Mouse (Mus musculus): ENCODE data around the gene Mepce. TPM values are rescaled to one million over a fixed set of nuclear protein-coding genes. Genes with fewer than 3 reads are reported as not detected.
A peak's percentile ranks its signal among the peaks of the same experiment; 100 is the strongest.
"Not testable (repeated sequence)": the region's sequence is repeated elsewhere in the genome, so short reads cannot be mapped to it uniquely, and the experiment has no call there.

Gene Mepce
- polyA plus RNA-seq, 1 experiment from 2014 or later: 64.6 TPM

DNA sequence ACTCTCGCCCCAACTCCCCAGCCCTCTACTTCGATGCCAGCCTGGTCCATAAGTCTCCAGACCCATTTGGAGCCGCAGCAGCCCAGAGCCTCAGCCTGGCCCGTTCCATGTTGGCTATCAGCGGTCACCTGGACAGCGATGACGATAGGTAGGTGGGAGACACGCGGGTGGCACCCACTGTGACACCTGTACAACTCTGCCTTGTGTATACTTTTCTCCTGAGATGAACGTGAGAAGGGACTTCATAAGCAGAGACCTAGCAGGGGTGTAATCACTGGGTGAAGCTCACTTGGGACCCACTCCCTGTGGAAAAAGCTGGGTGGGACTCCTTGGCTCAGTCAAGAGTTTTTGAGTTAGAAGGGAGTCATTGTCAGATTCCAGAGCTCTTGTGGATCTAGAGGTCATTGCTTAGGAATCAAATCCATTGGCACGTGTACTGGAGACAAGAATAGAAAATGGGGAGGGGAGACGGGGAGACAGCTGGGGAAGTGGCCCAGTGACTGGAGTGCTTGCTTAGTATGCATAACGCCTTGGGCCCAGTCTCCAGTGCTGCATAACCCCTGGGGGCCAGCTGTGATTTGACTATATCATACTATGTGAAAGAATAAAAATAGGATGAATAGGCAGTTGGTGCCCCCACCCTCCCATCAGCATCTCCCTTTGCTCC, 36.1 kb downstream of the Mepce start:
- ChIA-PET POLR2A (interaction anchor here (0.8 kb wide), 1 partner anchor 9 kb away, joined by 3 read pairs; no protein-coding TSS in a partner anchor), CTCF (interaction anchor here (1.1 to 1.8 kb wide), 4 partner anchors 69 to 99 kb away, joined by 3 to 9 read pairs (median 4); no protein-coding TSS in a partner anchor)
- no peaks in the 10 kb centered on the region for H3K27me3 ChIP-seq
- no peak for ATAC-seq
- DNase-seq (ENCODE audit: low read depth, low spot score): no peak
- no peak for TF ChIP-seq CTCF (IDR thresholded peaks at IDR 0.05)
- in situ Hi-C loops (cut with MboI; ENCODE audit: low pct_unique_long_range_greater_than_20kb): no loop called here

DNA sequence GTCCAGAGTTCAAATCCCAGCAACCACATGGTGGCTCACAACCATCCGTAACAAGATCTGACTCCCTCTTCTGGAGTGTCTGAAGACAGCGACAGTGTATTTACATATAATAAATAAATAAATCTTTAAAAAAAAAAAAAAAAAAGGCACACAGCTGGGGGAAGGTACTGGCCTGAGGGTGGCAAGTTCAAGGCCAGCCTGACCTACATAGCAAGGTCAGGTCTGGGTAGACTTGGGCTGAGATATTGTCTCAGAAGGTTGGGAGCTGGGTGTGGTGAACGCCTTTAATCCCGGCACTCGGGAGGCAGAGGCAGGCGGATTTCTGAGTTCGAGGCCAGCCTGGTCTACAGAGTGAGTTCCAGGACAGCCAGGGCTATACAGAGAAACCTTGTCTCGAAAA, 37.2 kb downstream of the Mepce start:
- ATAC-seq; POLR2A ChIA-PET; DNase-seq (ENCODE audit: low read depth, low spot score); in situ Hi-C loops (cut with MboI; ENCODE audit: low pct_unique_long_range_greater_than_20kb); H3K27me3 ChIP-seq: not testable (repeated sequence)
- CTCF ChIA-PET: interaction anchor here (1.4 to 1.5 kb wide), 2 partner anchors 67 to 93 kb away, joined by 3 to 9 read pairs; no protein-coding TSS in a partner anchor

- H3K27me3 ChIP-seq: no peaks in the 10 kb centered on the region
- DNase-seq (ENCODE audit: low read depth, low spot score) (no peak), ATAC-seq (no peak)
- ChIA-PET POLR2A (no interaction called here), CTCF (interaction anchor here (1.7 to 2.9 kb wide), 2 partner anchors 8 to 92 kb away, joined by 9 to 13 read pairs; no protein-coding TSS in a partner anchor)
- no peak for TF ChIP-seq CTCF (IDR thresholded peaks at IDR 0.05)
- in situ Hi-C loops (cut with MboI; ENCODE audit: low pct_unique_long_range_greater_than_20kb): no loop called here
These were observed 38.1 kb downstream of the Mepce start for GRCm38 (mm10) chr5:137749196-137749836.

GRCm38 (mm10) chr5:137748130-137748770, 39.2 kb downstream of the Mepce start:
- no peak for TF ChIP-seq CTCF (IDR thresholded peaks at IDR 0.05)
- ATAC-seq (no peak), DNase-seq (ENCODE audit: low read depth, low spot score) (no peak)
- ChIA-PET POLR2A (interaction anchor here (0.6 to 2.4 kb wide), 5 partner anchors 11 to 421 kb away, joined by 3 to 18 read pairs (median 3); partner anchors contain the start of gene Agfg2), CTCF (interaction anchor here (1.1 to 2.9 kb wide), 3 partner anchors 9 to 91 kb away, joined by 3 to 13 read pairs (median 9); no protein-coding TSS in a partner anchor)
- no peaks in the 10 kb centered on the region for H3K27me3 ChIP-seq
- in situ Hi-C loops (cut with MboI; ENCODE audit: low pct_unique_long_range_greater_than_20kb): no loop called here

- H3K27me3 ChIP-seq: no peaks in the 10 kb centered on the region
- DNase-seq (ENCODE audit: low read depth, low spot score) (no peak), ATAC-seq (no peak)
- in situ Hi-C loops (cut with MboI; ENCODE audit: low pct_unique_long_range_greater_than_20kb): no loop called here
- ChIA-PET CTCF (interaction anchor here (2.9 kb wide), 1 partner anchor 10 kb away, joined by 13 read pairs; no protein-coding TSS in a partner anchor), POLR2A (interaction anchor here (0.7 to 2.4 kb wide), 3 partner anchors 9 to 215 kb away, joined by 3 to 18 read pairs (median 4); no protein-coding TSS in a partner anchor)
- TF ChIP-seq CTCF (IDR thresholded peaks at IDR 0.05): no peak
These were observed 40.0 kb downstream of the Mepce start for GRCm38 (mm10) chr5:137747326-137747961.

GRCm38 (mm10) chr5:137746851-137747325, 40.6 kb downstream of the Mepce start:
- DNase-seq (ENCODE audit: low read depth, low spot score) (no peak), ATAC-seq (no peak)
- no peak for TF ChIP-seq CTCF (IDR thresholded peaks at IDR 0.05)
- CTCF ChIA-PET: interaction anchor here (1.2 to 2.9 kb wide), 3 partner anchors 11 to 23 kb away, joined by 3 to 13 read pairs (median 9); no protein-coding TSS in a partner anchor
- no peaks in the 10 kb centered on the region for H3K27me3 ChIP-seq
- POLR2A ChIA-PET: interaction anchor here (0.7 to 2.4 kb wide), 4 partner anchors 8 to 215 kb away, joined by 3 to 18 read pairs (median 5); no protein-coding TSS in a partner anchor
- in situ Hi-C loops (cut with MboI; ENCODE audit: low pct_unique_long_range_greater_than_20kb): no loop called here

DNA sequence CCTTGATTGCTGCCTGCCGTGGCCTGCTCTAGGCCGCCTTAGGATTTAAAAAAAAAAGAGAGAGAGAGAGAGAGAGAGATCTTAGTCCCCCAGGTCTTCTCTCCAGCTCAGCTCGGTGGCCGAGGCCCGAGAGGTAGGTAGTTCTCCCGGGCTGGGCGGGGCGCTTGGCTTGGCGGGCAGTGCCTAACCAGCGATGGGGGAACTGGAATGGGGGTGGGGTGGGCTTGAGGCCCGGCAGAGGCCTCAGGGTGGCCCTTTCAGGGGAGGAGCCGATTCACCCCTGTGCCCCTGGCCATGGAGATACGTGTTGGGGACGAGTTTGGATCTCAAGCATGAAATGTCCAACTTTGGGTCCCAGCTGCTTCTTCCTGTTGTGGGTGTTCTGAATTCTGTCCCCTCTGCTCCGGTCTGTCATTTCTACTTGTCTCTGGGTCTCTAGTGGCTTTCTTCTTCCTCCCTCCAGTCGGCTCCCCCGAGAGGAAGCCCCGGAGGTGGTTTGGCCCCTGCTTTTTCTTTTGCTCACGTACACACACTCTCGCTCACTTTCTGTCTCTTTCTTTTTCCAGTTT, 41.1 kb downstream of the Mepce start:
- H3K27me3 ChIP-seq: no peaks in the 10 kb centered on the region
- DNase-seq (ENCODE audit: low read depth, low spot score): no peak
- TF ChIP-seq CTCF (IDR thresholded peaks at IDR 0.05): no peak
- in situ Hi-C loops (cut with MboI; ENCODE audit: low pct_unique_long_range_greater_than_20kb): no loop called here
- CTCF ChIA-PET: interaction anchor here (1.2 to 1.7 kb wide), 3 partner anchors 13 to 77 kb away, joined by 3 to 9 read pairs (median 4); no protein-coding TSS in a partner anchor
- POLR2A ChIA-PET: interaction anchor here (1.4 to 2.4 kb wide), 3 partner anchors 13 to 214 kb away, joined by 3 to 18 read pairs (median 6); no protein-coding TSS in a partner anchor
- ATAC-seq: peak; percentile 55

DNA sequence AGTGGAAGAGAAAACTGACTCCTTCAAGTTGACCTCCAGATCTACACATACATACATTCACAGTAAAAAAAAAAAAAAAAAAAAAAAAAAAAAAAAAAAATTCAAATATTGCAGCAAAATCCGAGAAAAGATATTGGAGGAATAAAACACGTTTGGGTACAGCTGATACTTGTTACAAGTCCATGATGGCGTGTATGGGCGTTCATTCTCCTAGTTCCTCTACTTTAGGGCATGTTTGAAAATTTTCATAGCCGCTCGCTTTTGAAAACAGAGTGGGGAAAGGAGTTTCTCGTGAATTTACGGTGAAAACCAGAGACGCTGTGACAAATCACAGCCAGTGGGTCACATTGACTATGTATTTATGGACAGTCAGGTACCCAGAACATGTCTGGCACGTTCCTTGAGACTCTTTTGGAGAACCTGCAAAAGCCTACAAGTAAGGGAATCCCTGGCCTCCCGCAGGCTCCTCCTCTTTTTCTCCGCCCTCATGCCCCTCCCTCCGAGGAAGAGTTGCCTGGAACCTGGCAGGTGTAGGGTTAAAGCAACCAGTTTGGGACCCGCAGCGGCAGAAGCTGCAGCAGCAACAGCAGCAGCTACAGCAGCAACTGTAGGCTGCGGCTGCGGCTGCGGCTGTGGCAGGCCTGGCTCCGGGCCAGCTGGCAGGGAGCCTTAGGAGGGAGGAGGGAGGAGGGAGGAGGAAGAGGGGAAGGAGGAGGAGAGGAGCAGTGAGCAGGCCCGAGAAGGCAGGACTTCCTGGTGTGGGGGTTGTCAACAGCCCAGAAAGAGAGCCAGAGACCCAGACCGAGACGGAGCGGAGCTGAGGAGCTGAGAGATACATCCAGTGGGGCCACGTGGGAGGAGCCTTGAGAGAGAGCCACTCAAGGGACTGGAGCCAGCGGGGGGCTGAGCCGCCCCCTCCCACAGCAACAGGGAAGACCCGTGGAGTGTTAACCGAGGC, 42.0 kb downstream of the Mepce start, which contains the start of gene Tsc22d4:
Gene Tsc22d4 (plus strand): TSS at position 517 of the 958 bp plus-strand sequence.
- in situ Hi-C loops (cut with MboI; ENCODE audit: low pct_unique_long_range_greater_than_20kb): no loop called here
- no peak for TF ChIP-seq CTCF (IDR thresholded peaks at IDR 0.05)
- POLR2A ChIA-PET: interaction anchor here (0.7 to 1.4 kb wide), 3 partner anchors 61 to 118 kb away, joined by 3 to 6 read pairs (median 3); partner anchors contain the start of gene Agfg2
- peak; percentile 77 for ATAC-seq
- CTCF ChIA-PET: interaction anchor here (0.8 to 1.7 kb wide), 4 partner anchors 14 to 87 kb away, joined by 3 to 9 read pairs (median 4); no protein-coding TSS in a partner anchor
- peak; percentile 81 for DNase-seq (ENCODE audit: low read depth, low spot score)
- no peaks in the 10 kb centered on the region for H3K27me3 ChIP-seq

Data from Patski (cell line).